Mouse (Mus musculus): ENCODE measurements around the gene Trpm8. TPM values are rescaled to one million over a fixed set of nuclear protein-coding genes. Genes with fewer than 3 reads are reported as not detected.

Gene Trpm8
- polyA plus RNA-seq, 1 experiment from 2014 or later, result not detected

- DNase-seq (no peak), ATAC-seq (ENCODE audit: insufficient read depth) (peak; percentile 15; the same call in 1 of the 2 replicates)
- 65% methylated on average over 4 of the region's 4 CpGs for WGBS
- Histone ChIP-seq H3K4me1 (ENCODE audit: insufficient read depth) (no peaks in the 10 kb centered on the region), H3K9ac (no peak overlapping the region), H3K9me3 (ENCODE audit: low read depth, low read length) (peaks cover 25% of the 10 kb centered on the region), H3K4me3 (ENCODE audit: low read depth, low read length) (no peak overlapping the region), H3K4me2 (no peak overlapping the region), H3K36me3 (ENCODE audit: insufficient read depth) (peaks cover 51% of the 10 kb centered on the region), H3K27ac (ENCODE audit: low read depth) (no peak overlapping the region), H3K27me3 (ENCODE audit: insufficient read depth, low read length) (no peaks in the 10 kb centered on the region)
- no peak for TF ChIP-seq CTCF (IDR thresholded peaks at IDR 0.05; ENCODE audit: low read depth)
These were observed 17.8 kb upstream of the Trpm8 start for GRCm38 (mm10) chr1:88259643-88260024.

- WGBS, result 72% methylated on average over 6 of the region's 6 CpGs
- Histone ChIP-seq H3K9me3 (ENCODE audit: low read depth, low read length) (peaks cover 20% of the 10 kb centered on the region), H3K4me1 (ENCODE audit: insufficient read depth) (no peaks in the 10 kb centered on the region), H3K36me3 (ENCODE audit: insufficient read depth) (peaks cover 56% of the 10 kb centered on the region), H3K27ac (ENCODE audit: low read depth) (no peak overlapping the region), H3K4me2 (no peak overlapping the region), H3K4me3 (ENCODE audit: low read depth, low read length) (no peak overlapping the region), H3K27me3 (ENCODE audit: insufficient read depth, low read length) (no peaks in the 10 kb centered on the region), H3K9ac (no peak overlapping the region)
- TF ChIP-seq CTCF (IDR thresholded peaks at IDR 0.05; ENCODE audit: low read depth), result no peak
- ATAC-seq (ENCODE audit: insufficient read depth), result peak; percentile 18
- no peak for DNase-seq
These were observed 17.3 kb upstream of the Trpm8 start for GRCm38 (mm10) chr1:88260114-88260513.

GRCm38 (mm10) chr1:88260604-88261377 lies 16.7 kb upstream of the Trpm8 start:
- no peak overlapping the region for H3K4me2 ChIP-seq
- peaks cover 13% of the 10 kb centered on the region for H3K9me3 ChIP-seq (ENCODE audit: low read depth, low read length)
- no peak overlapping the region for H3K9ac ChIP-seq
- H3K36me3 ChIP-seq (ENCODE audit: insufficient read depth), result peaks cover 63% of the 10 kb centered on the region
- H3K4me3 ChIP-seq (ENCODE audit: low read depth, low read length), result no peak overlapping the region
- H3K27ac ChIP-seq (ENCODE audit: low read depth), result no peak overlapping the region
- DNase-seq, result no peak
- no peak for ATAC-seq (ENCODE audit: insufficient read depth)
- H3K27me3 ChIP-seq (ENCODE audit: insufficient read depth, low read length), result no peaks in the 10 kb centered on the region
- TF ChIP-seq CTCF (IDR thresholded peaks at IDR 0.05; ENCODE audit: low read depth), result no peak
- no peaks in the 10 kb centered on the region for H3K4me1 ChIP-seq (ENCODE audit: insufficient read depth)
- WGBS, result 79% methylated on average over 10 of the region's 10 CpGs

GRCm38 (mm10) chr1:88261706-88262105 lies 15.8 kb upstream of the Trpm8 start:
- H3K27me3 ChIP-seq (ENCODE audit: insufficient read depth, low read length), result no peaks in the 10 kb centered on the region
- H3K36me3 ChIP-seq (ENCODE audit: insufficient read depth), result peaks cover 72% of the 10 kb centered on the region
- H3K9ac ChIP-seq, result no peak overlapping the region
- H3K9me3 ChIP-seq (ENCODE audit: low read depth, low read length), result peaks cover 6% of the 10 kb centered on the region; the same call in 1 of the 2 replicates
- 83% methylated on average over 7 of the region's 7 CpGs for WGBS
- no peak overlapping the region for H3K4me3 ChIP-seq (ENCODE audit: low read depth, low read length)
- no peak overlapping the region for H3K4me2 ChIP-seq
- ATAC-seq (ENCODE audit: insufficient read depth) (peak; percentile 1; the same call in 1 of the 2 replicates), DNase-seq (no peak)
- H3K27ac ChIP-seq (ENCODE audit: low read depth), result no peak overlapping the region
- H3K4me1 ChIP-seq (ENCODE audit: insufficient read depth), result no peaks in the 10 kb centered on the region
- TF ChIP-seq CTCF (IDR thresholded peaks at IDR 0.05; ENCODE audit: low read depth), result no peak

- H3K27ac ChIP-seq (ENCODE audit: low read depth), result no peak overlapping the region
- peak; percentile 1; the same call in 1 of the 2 replicates for ATAC-seq (ENCODE audit: insufficient read depth)
- TF ChIP-seq CTCF (IDR thresholded peaks at IDR 0.05; ENCODE audit: low read depth), result no peak
- no peaks in the 10 kb centered on the region for H3K4me1 ChIP-seq (ENCODE audit: insufficient read depth)
- H3K4me2 ChIP-seq, result no peak overlapping the region
- 67% methylated on average over 4 of the region's 4 CpGs for WGBS
- no peak overlapping the region for H3K9ac ChIP-seq
- no peak overlapping the region for H3K4me3 ChIP-seq (ENCODE audit: low read depth, low read length)
- no peaks in the 10 kb centered on the region for H3K27me3 ChIP-seq (ENCODE audit: insufficient read depth, low read length)
- peak; percentile 81 for DNase-seq
- peaks cover 77% of the 10 kb centered on the region for H3K36me3 ChIP-seq (ENCODE audit: insufficient read depth)
- peaks cover 4% of the 10 kb centered on the region; the same call in 1 of the 2 replicates for H3K9me3 ChIP-seq (ENCODE audit: low read depth, low read length)
These were observed 15.2 kb upstream of the Trpm8 start for GRCm38 (mm10) chr1:88262255-88262654.

- ATAC-seq (ENCODE audit: insufficient read depth), result no peak
- H3K4me3 ChIP-seq (ENCODE audit: low read depth, low read length), result no peak overlapping the region
- H3K27me3 ChIP-seq (ENCODE audit: insufficient read depth, low read length), result no peaks in the 10 kb centered on the region
- no peaks in the 10 kb centered on the region for H3K4me1 ChIP-seq (ENCODE audit: insufficient read depth)
- peaks cover 84% of the 10 kb centered on the region for H3K36me3 ChIP-seq (ENCODE audit: insufficient read depth)
- no peak for DNase-seq
- 71% methylated on average over 6 of the region's 6 CpGs for WGBS
- TF ChIP-seq CTCF (IDR thresholded peaks at IDR 0.05; ENCODE audit: low read depth), result no peak
- H3K9me3 ChIP-seq (ENCODE audit: low read depth, low read length), result no peaks in the 10 kb centered on the region
- H3K27ac ChIP-seq (ENCODE audit: low read depth), result no peak overlapping the region
- no peak overlapping the region for H3K9ac ChIP-seq
- no peak overlapping the region for H3K4me2 ChIP-seq
These were observed 14.5 kb upstream of the Trpm8 start for GRCm38 (mm10) chr1:88262961-88263360.

- no peaks in the 10 kb centered on the region for H3K4me1 ChIP-seq (ENCODE audit: insufficient read depth)
- no peak overlapping the region for H3K4me2 ChIP-seq
- TF ChIP-seq CTCF (IDR thresholded peaks at IDR 0.05; ENCODE audit: low read depth), result no peak
- no peaks in the 10 kb centered on the region for H3K27me3 ChIP-seq (ENCODE audit: insufficient read depth, low read length)
- DNase-seq (no peak), ATAC-seq (ENCODE audit: insufficient read depth) (no peak)
- H3K27ac ChIP-seq (ENCODE audit: low read depth), result no peak overlapping the region
- H3K4me3 ChIP-seq (ENCODE audit: low read depth, low read length), result no peak overlapping the region
- H3K36me3 ChIP-seq (ENCODE audit: insufficient read depth), result peaks cover 93% of the 10 kb centered on the region
- 90% methylated on average over 5 of the region's 5 CpGs for WGBS
- no peak overlapping the region for H3K9ac ChIP-seq
- no peaks in the 10 kb centered on the region for H3K9me3 ChIP-seq (ENCODE audit: low read depth, low read length)
These were observed 13.7 kb upstream of the Trpm8 start for GRCm38 (mm10) chr1:88263778-88264177.

Data from lung, embryonic 14.5 days (tissue).